Mouse (Mus musculus): ENCODE measurements around the gene Fndc3b.

Fndc3b gene

DNA sequence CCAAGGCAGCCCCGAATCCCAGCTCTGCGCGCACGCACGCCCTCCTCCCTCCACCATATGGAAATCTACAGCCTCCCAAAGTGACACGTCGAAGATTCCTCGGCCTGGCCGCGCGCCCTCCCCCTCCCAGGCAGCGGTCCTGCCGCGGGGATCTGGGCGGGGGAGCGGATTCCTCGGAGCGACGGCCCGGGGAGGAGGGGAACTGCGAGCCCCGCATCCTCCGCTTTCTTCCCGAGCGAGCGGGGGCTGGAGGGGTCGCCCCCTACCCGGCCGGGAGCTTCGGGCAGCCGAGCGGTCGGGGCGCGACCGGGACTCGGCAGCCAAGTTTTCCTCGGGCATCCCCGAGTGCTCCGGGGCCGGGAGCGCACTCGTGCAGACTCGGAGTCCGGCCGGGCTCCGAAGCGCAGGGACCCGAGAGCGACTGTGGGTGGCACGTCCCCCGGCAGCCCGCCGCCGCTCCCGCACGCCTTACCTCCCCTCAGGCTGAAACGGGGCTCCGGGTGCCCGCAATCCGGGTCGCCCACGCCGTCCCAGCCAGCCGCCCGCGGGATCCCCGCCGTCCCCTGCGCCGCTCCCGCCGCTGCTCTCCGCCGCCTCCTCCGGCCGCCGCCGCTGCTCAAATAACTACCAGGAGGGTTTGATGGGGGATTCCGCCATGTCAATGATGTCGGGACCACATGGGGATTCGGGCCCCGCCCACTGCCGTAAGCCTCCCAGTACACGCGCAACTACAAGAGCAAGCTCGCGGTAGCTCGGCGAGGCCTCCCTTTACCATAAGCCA, at the start of gene Fndc3b:
TSS of gene Fndc3b (minus strand) at position 660 of the 781 bp plus-strand sequence.
- in situ Hi-C loops (cut with MboI, MseI): no loop called here

DNA sequence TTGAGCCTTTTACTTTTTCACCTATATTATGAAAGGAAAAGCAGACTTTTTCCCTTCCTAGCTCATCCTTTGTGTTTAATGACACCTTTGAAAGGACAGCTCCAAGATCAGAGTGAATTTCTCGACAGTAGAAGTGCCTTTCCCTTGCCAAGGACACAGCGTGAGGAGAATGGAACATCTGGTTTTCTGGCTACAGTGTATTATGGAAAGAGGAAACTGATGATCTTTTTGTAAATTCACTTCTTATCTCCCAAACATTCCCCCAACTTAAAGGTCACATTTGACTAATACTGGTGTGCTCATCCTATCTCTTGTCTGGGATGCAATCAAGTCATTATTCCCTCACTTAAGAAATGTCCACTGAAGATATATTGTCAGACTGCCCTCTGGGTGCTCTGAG, 49.2 kb upstream of the Fndc3b start:
- in situ Hi-C loops (cut with MboI, MseI): no loop called here

DNA sequence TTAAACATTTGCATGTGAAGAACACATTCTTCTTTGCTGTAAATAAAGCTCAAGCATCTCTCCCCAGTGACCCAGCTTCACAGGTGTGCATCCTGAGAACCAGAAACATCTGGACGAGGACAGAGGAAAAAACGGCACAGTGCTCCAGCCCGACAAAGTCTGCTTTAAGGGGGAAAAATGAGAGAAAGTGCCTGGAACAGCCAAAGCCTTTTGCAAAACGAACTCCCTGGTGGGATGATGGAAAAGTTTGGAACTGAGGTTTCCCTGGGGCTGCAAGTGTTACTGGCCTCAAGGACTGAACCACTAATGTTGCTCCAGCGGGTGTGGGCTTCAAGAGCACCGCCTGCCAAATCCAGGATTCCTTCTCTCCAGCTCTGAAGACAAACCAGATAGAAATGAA, 47.9 kb upstream of the Fndc3b start:
- in situ Hi-C loops (cut with MboI, MseI): no loop called here

DNA sequence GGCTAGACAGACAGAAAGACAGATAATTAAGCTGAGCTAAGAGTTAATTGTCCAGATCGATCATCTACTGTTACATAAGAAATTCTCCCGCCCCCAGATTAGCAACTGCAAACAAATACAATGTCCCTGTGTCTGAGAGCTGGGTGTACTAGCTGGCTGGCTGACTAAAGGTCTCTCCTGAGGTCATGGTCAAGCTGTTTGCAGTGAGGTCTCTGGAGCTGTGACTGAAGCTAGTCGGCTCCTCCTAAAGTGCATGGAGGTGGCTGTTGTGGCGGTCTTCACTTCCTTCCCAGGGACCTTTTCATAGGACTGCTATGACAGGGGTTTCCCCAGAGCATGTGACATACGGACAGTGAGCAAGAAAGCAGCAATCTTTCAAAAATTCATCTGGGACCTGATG, 40.5 kb upstream of the Fndc3b start:
- in situ Hi-C loops (cut with MboI, MseI): no loop called here

DNA sequence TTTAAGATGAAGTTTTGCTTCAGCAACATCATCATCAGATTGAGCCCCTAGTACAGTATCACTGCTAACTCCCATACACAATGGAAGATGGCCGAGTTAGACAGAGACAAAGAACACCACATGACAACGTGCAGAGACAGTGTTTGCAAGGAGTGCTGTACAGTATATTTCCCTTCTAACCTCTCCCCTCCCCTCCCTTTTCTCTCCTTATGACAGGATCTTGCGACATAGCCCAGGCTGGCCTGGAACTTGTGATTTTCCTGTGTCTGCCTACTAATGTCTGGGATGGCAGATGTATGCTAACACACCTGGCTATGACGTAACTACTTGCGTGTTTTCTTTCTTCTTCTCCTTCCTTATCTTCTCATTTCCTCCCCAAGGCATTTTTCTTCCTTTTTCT, 40.0 kb upstream of the Fndc3b start:
- in situ Hi-C loops (cut with MboI, MseI): no loop called here

DNA sequence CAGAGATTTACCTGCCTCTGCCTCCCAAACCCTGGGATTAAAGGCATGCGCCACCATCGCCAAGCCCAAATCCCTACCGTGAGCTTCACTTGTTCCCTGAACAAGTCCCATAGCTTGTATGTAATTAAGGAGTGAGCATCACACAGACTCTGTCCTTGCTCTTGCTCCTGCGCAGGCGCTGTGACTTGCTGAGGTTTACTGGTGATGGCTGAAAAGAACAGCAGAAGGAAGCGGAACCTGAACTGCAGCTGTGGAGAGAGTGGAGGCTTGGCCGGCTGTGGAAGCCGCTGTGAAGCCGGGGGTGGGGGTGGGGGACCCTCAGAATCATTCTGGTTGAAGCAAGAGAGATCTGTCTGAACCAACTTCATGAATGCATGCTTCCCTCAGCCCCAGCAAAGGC, 34.5 kb upstream of the Fndc3b start:
- in situ Hi-C loops (cut with MboI, MseI): no loop called here

DNA sequence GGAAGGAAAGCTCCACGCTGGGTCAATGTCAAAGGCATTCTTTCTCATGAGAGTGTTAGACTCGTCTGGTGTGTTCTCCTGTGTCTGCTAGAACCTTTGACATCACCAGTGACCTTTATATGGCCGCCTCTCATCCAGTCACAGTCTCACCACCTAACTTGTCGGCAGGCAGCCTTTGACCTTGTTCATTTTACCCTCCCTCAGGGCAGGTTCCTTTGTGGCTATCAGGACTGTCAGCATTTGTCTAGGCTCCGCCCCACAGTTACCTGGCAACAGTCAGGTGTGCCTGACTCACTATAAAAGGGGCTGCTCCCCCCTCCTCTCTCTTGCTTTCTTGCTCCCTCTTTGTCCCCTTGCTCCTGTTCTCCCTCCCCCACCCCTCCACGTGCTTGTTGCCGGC, 33.6 kb upstream of the Fndc3b start:
- in situ Hi-C loops (cut with MboI, MseI): no loop called here

DNA sequence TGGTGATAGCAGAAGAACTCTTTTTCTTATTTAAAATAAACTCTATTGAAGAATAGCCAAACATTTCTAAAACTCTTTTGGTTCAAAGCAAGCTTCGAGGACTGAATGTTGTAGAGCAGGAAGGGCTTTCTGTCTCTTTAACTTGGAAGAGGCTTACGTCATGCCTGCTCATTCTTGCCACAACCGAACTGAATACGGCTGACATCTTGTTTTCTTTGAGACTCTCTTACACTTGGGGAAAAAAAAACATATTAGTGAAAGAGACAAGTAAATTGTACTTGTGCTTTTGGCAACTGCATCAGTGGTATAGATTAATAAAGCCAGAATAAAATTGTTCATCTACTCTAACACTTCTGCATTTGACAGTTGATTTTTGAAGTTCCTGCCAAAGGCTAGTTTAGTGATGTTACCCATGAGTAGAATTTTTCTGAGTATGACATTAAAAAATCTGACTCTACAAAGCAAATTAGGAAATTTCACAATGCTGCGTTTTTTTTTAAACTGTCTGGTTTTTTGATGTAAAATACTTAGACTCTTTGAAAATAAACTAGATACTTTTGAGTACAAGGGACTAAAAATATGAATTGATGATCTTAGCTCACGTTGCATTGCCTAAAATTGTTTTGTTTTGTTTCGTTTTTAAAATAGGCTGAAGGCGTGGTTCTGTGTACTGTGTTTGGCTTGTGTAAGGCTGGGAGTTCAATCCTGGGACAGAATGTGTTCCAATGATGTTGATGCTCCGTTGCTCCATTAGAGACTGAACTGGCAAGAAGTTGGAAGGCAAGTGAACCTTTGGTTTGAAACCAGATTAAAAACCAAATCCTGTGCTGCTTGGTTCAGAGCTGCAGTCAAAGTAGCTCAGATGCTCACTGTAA, 32.4 kb upstream of the Fndc3b start:
- in situ Hi-C loops (cut with MboI, MseI): no loop called here

DNA sequence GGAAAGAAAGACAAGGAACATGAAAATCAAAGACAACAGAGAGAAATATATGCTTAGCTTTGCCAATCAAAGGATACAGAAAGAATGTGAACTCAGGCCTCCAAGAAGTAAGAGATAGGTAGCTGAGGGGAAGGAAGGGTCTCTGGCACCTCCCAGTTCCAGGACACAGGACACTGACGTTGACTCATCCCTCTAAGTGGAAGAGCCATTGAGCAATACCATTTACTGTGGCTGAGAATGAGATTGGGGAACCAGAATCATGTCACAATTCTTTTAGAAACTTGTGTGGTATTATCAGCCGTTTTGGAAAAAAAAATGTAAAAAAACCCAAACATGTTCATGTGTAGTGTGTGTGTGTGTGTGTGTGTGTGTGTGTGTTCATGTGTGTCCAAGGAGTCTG, 31.0 kb upstream of the Fndc3b start:
- in situ Hi-C loops (cut with MboI, MseI): no loop called here

DNA sequence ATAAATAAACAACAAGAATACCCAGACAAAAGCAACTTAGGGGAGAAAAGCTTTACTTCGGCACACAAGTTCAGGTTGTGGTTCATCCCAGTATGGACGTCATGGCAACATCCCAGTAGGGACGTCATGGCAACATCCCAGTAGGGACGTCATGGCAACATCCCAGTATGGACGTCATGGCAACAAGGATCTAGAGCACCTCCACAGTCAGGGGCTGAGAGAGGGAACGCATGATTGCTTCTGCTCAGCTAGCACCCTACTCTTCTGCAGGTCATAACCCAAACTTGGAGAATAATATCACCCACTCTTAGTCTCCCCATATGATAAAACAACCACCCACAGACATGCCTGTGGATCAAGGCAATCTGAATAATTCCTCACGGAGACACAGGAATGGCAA, 29.0 kb upstream of the Fndc3b start:
- in situ Hi-C loops (cut with MboI, MseI): no loop called here

DNA sequence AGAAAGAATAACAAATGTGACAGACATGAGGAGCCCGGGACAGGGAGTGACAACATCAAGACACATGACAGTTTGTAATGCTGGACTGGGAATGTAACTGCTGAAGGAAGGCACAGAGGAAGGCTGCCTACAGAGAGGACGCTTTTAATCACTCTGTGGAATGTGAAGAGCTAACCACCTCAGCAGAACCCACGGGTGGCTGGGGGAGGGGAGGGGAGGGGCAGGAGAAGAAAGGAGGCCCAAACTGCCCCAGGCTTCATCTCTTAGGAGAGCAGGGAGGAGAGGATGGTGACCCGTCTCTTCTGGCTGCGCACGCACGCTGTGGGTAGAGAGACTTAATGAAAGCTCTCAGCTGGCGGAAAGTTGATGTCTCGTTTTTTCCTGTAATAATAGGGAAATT, 25.1 kb upstream of the Fndc3b start:
- in situ Hi-C loops (cut with MboI, MseI): no loop called here

DNA sequence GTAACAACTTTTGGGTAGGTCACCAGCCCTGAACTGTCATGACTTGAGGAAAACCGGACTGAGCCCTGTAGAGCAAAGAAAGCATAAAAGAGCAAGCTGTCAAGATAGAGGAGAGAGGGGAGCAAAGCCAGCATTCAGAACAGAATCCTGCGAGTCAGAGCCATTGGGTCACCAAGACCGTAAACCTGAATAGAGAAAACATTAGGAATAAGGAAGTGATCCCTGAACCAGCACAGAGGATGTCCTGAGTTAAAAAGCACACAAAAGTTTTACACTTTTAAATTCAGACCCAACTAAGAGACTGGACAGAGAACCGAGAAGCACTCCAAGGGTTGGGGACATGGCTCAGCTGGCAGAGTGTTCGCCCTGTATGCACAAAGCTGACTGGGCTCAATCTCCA, 24.0 kb upstream of the Fndc3b start:
- in situ Hi-C loops (cut with MboI, MseI): no loop called here

DNA sequence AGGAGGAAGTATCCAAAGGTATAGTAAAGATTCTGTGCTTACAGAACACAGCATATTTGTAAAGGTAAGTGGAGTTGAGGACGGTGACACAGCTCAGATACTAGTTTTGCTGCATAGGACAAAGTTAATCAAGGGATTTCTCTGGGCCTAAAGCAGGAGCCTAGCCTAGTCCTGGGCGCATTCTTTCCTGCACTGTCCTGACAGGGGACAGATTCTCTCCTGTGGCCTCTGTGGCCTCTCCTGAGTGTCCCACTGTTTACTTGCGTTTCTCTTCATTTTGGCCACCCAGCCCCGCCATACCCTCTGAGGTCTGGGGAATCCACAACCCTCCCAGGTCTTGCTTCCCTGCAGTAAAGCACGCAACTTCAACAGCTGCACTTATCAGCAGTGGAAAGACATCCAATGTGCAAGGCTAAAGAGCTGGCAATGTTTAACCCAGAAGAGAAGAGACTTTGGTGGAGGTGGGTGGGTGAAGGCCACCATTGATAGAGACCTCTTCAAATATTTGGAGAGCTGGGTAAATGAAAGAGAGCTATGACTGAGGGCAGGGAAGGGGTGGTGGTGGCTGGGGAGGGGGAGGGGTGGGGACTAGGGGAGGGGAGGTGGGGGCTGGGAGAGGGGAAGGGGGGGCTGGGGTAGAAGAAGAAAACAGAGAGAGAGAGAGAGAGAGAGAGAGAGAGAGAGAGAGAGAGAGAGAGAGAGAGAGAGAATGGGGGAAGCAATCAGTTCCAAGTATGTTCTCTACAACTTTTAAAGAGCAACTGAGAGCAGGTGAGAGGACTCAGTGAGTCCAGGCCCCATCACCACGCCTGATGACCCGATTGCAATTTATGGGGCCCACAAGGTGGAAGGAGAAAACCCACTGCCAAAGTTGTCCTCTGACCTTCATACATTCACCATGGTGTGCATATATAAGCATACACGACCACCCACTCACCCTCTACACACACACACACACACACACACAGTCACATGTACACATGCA, 18.0 kb upstream of the Fndc3b start:
- in situ Hi-C loops (cut with MboI, MseI): no loop called here

DNA sequence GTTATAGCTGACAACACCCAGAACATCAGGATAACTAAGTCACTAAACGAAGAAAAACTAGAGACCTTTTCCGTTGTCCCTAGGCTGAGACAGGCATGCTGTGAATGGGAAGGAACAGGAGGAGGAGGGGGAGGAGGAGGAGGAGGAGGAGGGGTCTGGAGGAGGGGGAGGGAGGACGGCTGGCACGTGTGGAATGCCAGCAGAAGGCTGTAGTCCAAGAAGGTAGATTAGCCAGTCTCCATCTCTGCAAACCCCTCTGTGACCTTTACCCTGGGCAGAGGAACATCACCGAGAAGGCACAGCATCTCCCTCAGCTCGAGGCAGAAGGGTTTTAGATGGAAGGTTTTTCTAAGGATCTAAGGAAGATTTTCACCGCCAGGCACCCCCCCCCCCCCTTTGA, 17.1 kb upstream of the Fndc3b start:
- in situ Hi-C loops (cut with MboI, MseI): no loop called here

DNA sequence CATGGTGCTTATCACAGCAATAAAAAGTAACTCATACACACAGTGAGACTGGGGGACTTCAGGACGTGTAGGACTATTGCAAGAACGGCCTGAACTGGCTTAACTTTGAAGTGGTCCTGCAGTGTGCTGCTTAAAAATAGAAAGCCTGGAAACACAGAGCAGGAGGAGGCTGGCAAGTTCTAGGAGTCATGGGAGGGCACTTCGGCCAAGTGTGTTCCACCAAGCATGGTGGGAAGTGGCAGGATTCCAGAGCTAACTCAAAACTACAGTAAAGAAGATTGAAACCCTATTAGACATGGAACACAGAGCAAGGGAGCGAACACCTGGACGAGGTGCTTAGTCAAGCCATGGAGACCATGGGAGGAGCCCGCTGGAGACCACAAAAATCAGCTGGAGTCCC, 14.6 kb upstream of the Fndc3b start:
- in situ Hi-C loops (cut with MboI, MseI): no loop called here

DNA sequence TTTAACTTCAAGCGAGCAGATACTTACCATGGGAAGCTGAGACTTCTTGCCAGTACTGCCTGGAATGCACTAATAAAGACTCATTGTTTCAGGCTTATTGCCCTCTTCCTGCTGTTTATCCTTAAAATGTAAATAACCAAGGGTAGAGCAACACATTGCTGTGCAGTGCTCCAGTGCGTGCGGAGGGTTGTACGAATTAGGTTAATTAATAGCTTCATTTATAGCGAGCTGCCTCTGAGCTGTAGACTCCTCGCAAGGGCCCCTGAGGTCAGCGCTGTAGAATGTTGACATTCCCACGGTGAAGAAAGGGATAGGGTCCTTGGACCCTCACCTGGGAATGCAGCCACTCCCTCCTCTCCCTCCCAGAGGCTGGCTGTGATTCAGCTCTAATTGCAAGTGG, 13.1 kb upstream of the Fndc3b start:
- in situ Hi-C loops (cut with MboI, MseI): no loop called here

DNA sequence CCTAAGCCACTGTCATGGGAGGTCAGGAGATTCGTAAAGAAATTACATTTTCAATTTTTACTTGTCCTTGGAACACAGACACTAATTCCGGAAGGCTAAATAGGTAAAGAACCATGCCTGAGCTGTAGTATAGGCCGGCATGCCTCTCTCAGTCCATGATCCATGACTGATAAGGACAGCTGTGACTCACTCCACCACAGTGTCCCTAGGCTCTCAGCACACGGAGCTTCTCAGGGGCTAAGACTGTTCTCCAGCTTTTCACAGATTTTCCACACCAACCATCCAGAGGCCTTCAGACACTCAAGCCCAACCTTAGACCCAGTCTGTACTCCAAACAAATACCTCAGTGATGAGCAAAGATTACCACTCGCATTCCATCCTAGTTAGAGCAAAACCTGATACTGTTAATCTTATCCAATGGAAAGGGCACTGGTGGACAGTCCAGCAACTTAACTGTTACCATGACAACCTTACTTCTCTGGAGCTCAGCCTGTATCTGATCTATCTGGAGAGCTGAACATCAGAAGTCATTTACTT, 7.8 kb upstream of the Fndc3b start:
- in situ Hi-C loops (cut with MboI, MseI): no loop called here

DNA sequence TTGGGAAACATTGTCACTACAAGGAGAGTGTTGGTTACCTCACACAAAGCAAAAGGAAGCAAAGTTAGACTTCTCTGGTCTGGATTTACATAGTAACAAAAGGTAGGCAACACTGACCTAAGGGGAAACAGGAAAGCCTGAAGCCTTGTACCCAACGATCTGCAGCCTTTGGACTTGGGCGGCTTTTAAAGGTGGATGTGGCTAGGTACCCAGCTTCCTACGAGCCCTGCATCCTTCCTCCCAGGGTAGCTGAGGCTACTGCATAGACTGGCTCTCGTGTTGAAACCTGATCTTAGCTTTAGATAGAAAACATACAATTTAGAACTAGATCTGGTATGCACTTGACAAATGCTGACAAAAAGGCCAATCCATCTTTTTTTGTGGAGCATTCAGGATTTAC, 2.9 kb upstream of the Fndc3b start:
- in situ Hi-C loops (cut with MboI, MseI): no loop called here

DNA sequence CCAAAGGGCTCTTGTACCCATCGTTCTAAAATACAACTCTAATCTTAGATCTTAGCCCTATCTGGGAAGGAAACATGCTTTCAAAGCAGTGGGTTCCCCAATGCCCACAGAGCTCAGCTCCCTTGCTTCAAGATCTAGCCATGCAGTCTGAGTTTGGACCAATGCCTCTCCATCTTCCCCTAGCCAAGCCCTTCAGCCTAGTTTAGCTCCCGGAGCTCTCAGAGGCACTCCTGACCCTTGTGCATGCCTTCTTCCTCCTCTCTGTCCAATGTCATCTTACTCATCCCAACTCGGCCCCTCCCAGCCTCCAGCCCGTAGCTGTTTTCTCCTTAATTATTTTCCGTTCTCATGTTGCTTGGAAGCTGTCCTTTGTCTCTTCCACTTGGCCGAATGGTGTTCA, 1.3 kb upstream of the Fndc3b start:
- in situ Hi-C loops (cut with MboI, MseI): no loop called here

DNA sequence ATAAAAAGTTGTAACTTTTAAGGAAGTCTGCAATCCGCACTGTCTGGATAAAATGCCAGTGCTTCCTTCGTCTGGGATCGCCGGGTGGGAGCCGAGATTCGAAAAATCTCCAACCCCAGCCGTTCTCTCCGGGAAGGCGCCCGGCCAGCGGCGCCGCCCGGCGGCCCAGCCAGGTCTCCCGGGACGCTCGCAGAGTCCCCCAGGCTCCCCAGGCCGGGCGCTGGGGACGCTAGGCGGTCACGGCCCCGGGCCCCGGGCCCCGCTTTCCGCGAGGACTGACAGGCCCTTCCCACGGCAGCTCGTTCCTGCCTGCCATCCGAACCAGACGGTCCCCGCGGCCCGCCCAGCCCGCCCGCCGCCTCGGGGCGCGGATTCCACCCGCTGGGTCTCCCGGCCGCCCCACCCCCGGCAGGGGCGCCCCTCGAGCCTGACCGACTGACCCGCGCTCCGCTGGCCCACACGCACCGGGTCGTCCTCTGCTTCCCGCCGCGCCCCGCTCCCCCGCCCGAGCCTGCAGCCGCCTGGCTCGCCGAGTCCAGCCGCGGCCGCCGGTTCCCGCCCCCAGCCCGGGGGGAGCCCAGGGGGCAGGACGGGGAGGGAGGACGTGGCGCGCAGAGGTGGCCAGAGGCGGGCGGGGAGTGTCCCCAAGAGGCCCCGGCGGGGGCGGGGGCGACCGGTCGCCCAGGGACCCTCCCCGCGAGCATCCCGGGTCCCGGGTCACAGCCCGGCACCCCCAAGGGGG, 1.0 kb downstream of the Fndc3b start:
- in situ Hi-C loops (cut with MboI, MseI): no loop called here

All from T-helper 17 cell (primary cell).